ENCODE assay signal across 8 mouse cellular contexts in genomic region chr7:16221582-16222272, GRCm38 (mm10). TPM values are rescaled to one million over a fixed set of nuclear protein-coding genes. Genes with fewer than 3 reads are reported as not detected.
A peak's percentile ranks its signal among the peaks of the same experiment; 100 is the strongest.
DNase-seq lines count a peak whose midpoint lies in the region; ATAC-seq lines count a peak whose summit lies in the region.

Gene Dhx34, minus strand, starts transcription at chr7:16222037.

- peak; percentile 97 for ATAC-seq in hindbrain, embryonic 15.5 days (ENCODE audit: low FRiP score, low read depth)

- peak within 1 kb of the TSS; percentile 62 for H3K4me3 ChIP-seq in hindbrain, embryonic 15.5 days

- H3K4me2 ChIP-seq in hindbrain, embryonic 15.5 days = peak within 1 kb of the TSS; percentile 83

- H3K9ac ChIP-seq in hindbrain, embryonic 15.5 days = peak within 1 kb of the TSS; percentile 79

- WGBS in hindbrain, embryonic 15.5 days = 1% methylated on average over 34 of the region's 34 CpGs

- H3K4me1 ChIP-seq in hindbrain, embryonic 15.5 days (replicated peaks) = peaks cover 19% of the 10 kb centered on the region

- peak within 1 kb of the TSS; percentile 77 for H3K27ac ChIP-seq in hindbrain, embryonic 15.5 days (replicated peaks)

- DNase-seq in T-cell, adult 2 months (ENCODE audit: low spot score) = peak; percentile 96
- DNase-seq in cerebellum, postnatal 36 days = peak; percentile 97
- peak; percentile 95 to 96 for DNase-seq in frontal cortex, postnatal 36 days (ENCODE audit: low spot score in 2 of 2)
- DNase-seq in left cerebral cortex, adult 11 months (ENCODE audit: low spot score) = peak; percentile 93
- peak; percentile 97 for DNase-seq in lung, postnatal 4 days
- peak; percentile 94 for DNase-seq in retina, postnatal 7 days (ENCODE audit: low read depth, low spot score)
- peak; percentile 93 for DNase-seq in urinary bladder, adult 2 months (ENCODE audit: low spot score)

- H3K36me3 ChIP-seq in hindbrain, embryonic 15.5 days = peaks cover 9% of the 10 kb centered on the region

- no peaks in the 10 kb centered on the region for H3K27me3 ChIP-seq in hindbrain, embryonic 15.5 days

- H3K9me3 ChIP-seq in hindbrain, embryonic 15.5 days = no peaks in the 10 kb centered on the region

RNA-seq across cellular contexts. Expression of gene Dhx34, which starts in this region (rescaled TPM):
- polyA plus RNA-seq in hindbrain, embryonic 15.5 days (2015; fragmentation: Nextera tagmentation; extraction: Ambion mirVana) = 10.9 and 11.1 TPM in 2 replicates
- polyA plus RNA-seq in urinary bladder, adult 2 months (2012; rRNA removed) = 13.8 and 15.2 TPM in 2 replicates

Comparison
In these comparisons a context has a peak if more than half of its experiments do, and no peak if none do; other contexts are left out.
1. Peak in every context shown above with its lines: DNase-seq, ATAC-seq, H3K4me3 ChIP-seq and H3K27ac ChIP-seq.